Mouse (Mus musculus) midbrain, embryonic 12.5 days (tissue): ENCODE data around the gene Gm20388. TPM values are rescaled to one million over a fixed set of nuclear protein-coding genes. Genes with fewer than 3 reads are reported as not detected.
A peak's percentile ranks its signal among the peaks of the same experiment; 100 is the strongest.

ENCODE experiments used
- ATAC-seq: fragments of 200-750 bp; cut with Nextera tagmentation; 2 replicates; pipeline ENCODE4 v1.8.0; 2017; ENCODE audit warnings: low read depth, moderate TSS enrichment, moderate library complexity; ENCODE audit not compliant: low FRiP score
- H3K27ac ChIP-seq: fragments of 300-500 bp; sonication (generic); replicated peaks from 2 replicates; pipeline ENCODE4 v1.5.1; 2016; ENCODE audit warnings: mild to moderate bottlenecking
- H3K27me3 ChIP-seq: fragments of 300-500 bp; sonication (generic); 2 replicates; pipeline ENCODE4 v1.6.1; 2016; ENCODE audit warnings: mild to moderate bottlenecking
- H3K36me3 ChIP-seq: fragments of 300-500 bp; sonication (generic); 2 replicates; pipeline ENCODE4 v1.6.1; 2016
- H3K4me1 ChIP-seq: fragments of 300-500 bp; sonication (generic); 2 replicates; pipeline ENCODE4 v1.6.1; 2016
- H3K4me2 ChIP-seq: fragments of 300-500 bp; sonication (generic); replicated peaks from 2 replicates; pipeline ENCODE4 v1.6.1; 2016; ENCODE audit warnings: mild to moderate bottlenecking, moderate library complexity
- H3K4me3 ChIP-seq: fragments of 300-500 bp; sonication (generic); 2 replicates; pipeline ENCODE4 v1.5.1; 2016; ENCODE audit warnings: mild to moderate bottlenecking
- H3K9ac ChIP-seq: fragments of 300-500 bp; sonication (generic); replicated peaks from 2 replicates; pipeline ENCODE4 v1.6.1; 2016; ENCODE audit warnings: mild to moderate bottlenecking, moderate library complexity
- H3K9me3 ChIP-seq: fragments of 300-500 bp; sonication (generic); 2 replicates; pipeline ENCODE4 v1.6.1; 2016; ENCODE audit warnings: mild to moderate bottlenecking
- WGBS: fragments of 180-500 bp; shearing (Covaris S2); methylation state at CpG from one replicate; pipeline ENCODE4 v1.1.7; 2016; 5-methylcytosine and 5-hydroxymethylcytosine counted together
- polyA plus RNA-seq: library from polyadenylated mRNA; unstranded; fragments of >200 nt; fragmentation: Nextera tagmentation; extraction: Ambion mirVana; gene quantifications from 2 replicates; pipeline ENCODE4 v1.2.1, GENCODE M21; 2016

Gm20388 gene
- polyA plus RNA-seq, 1 experiment from 2014 or later = not detected

GRCm38 (mm10) chr8:121093496-121093895 is 1182.9 kb downstream of the Gm20388 start:
- H3K4me2 ChIP-seq = no peak overlapping the region
- H3K27me3 ChIP-seq = peaks cover 60% of the 10 kb centered on the region
- no peak overlapping the region for H3K9ac ChIP-seq
- H3K4me3 ChIP-seq = no peak overlapping the region
- no peak overlapping the region for H3K27ac ChIP-seq
- 70% methylated on average over 6 of the region's 6 CpGs for WGBS
- H3K4me1 ChIP-seq = no peaks in the 10 kb centered on the region
- H3K9me3 ChIP-seq = no peaks in the 10 kb centered on the region
- H3K36me3 ChIP-seq = peaks cover 24% of the 10 kb centered on the region
- ATAC-seq = no peak

GRCm38 (mm10) chr8:121104049-121104818 is 1193.6 kb downstream of the Gm20388 start:
- Histone ChIP-seq H3K9ac (no peak overlapping the region), H3K36me3 (peaks cover 60% of the 10 kb centered on the region), H3K27me3 (no peaks in the 10 kb centered on the region), H3K9me3 (no peaks in the 10 kb centered on the region), H3K27ac (no peak overlapping the region), H3K4me3 (no peak overlapping the region), H3K4me2 (no peak overlapping the region), H3K4me1 (peaks cover 13% of the 10 kb centered on the region)
- ATAC-seq = 0 out of 2 replicates have a peak, but pooled peaks have one; percentile 28
- 52% methylated on average over 17 of the region's 17 CpGs for WGBS

- peaks cover 35% of the 10 kb centered on the region for H3K27me3 ChIP-seq
- H3K4me2 ChIP-seq = peak within 1 kb of the TSS; percentile 71
- H3K27ac ChIP-seq = peak within 1 kb of the TSS; percentile 78
- no peaks in the 10 kb centered on the region for H3K9me3 ChIP-seq
- H3K9ac ChIP-seq = peak within 1 kb of the TSS; percentile 87
- H3K4me3 ChIP-seq = peak within 1 kb of the TSS; percentile 77
- ATAC-seq = peak; percentile 95
- H3K4me1 ChIP-seq = peaks cover 13% of the 10 kb centered on the region
- H3K36me3 ChIP-seq = peaks cover 22% of the 10 kb centered on the region
- 3% methylated on average over 75 of the region's 75 CpGs for WGBS
These were observed 1197.3 kb downstream of the Gm20388 start, which contains the start of gene Mthfsd for GRCm38 (mm10) chr8:121107668-121108656. Mthfsd (minus strand) TSS chr8:121108392.

GRCm38 (mm10) chr8:121108657-121109056 is 1198.0 kb downstream of the Gm20388 start:
- 15% methylated on average over 5 of the region's 5 CpGs for WGBS
- Histone ChIP-seq H3K27ac (no peak overlapping the region), H3K4me3 (peak overlapping the region; percentile 77), H3K9ac (peak overlapping the region; percentile 87; the same call in 1 of the 2 replicates), H3K36me3 (peaks cover 17% of the 10 kb centered on the region), H3K4me1 (peaks cover 16% of the 10 kb centered on the region), H3K27me3 (peaks cover 42% of the 10 kb centered on the region), H3K4me2 (peak overlapping the region; percentile 71), H3K9me3 (no peaks in the 10 kb centered on the region)
- no peak for ATAC-seq

- H3K36me3 ChIP-seq = no peaks in the 10 kb centered on the region
- no peak overlapping the region for H3K4me3 ChIP-seq
- H3K9me3 ChIP-seq = no peaks in the 10 kb centered on the region
- no peak for ATAC-seq
- H3K4me2 ChIP-seq = no peak overlapping the region
- WGBS = 50% methylated on average over 7 of the region's 7 CpGs
- peaks cover 20% of the 10 kb centered on the region for H3K4me1 ChIP-seq
- peaks cover 67% of the 10 kb centered on the region for H3K27me3 ChIP-seq
- H3K9ac ChIP-seq = 0 out of 2 replicates have a peak overlapping the region, but pooled peaks have one; percentile 0
- no peak overlapping the region for H3K27ac ChIP-seq
These were observed 1200.7 kb downstream of the Gm20388 start for GRCm38 (mm10) chr8:121111145-121111907.

GRCm38 (mm10) chr8:121113261-121113660 is 1202.6 kb downstream of the Gm20388 start:
- Histone ChIP-seq H3K9me3 (no peaks in the 10 kb centered on the region), H3K4me2 (no peak overlapping the region), H3K27ac (no peak overlapping the region), H3K4me3 (no peak overlapping the region), H3K4me1 (peaks cover 15% of the 10 kb centered on the region), H3K27me3 (peaks cover 86% of the 10 kb centered on the region), H3K9ac (no peak overlapping the region), H3K36me3 (no peaks in the 10 kb centered on the region)
- no peak for ATAC-seq
- under 1% methylated on average over 21 of the region's 21 CpGs for WGBS

GRCm38 (mm10) chr8:121115136-121115535 is 1204.5 kb downstream of the Gm20388 start:
- Histone ChIP-seq H3K4me1 (peaks cover 15% of the 10 kb centered on the region), H3K9me3 (no peaks in the 10 kb centered on the region), H3K27me3 (peaks cover 95% of the 10 kb centered on the region), H3K4me3 (no peak overlapping the region; the same call in 1 of the 2 replicates), H3K27ac (no peak overlapping the region), H3K4me2 (no peak overlapping the region), H3K36me3 (no peaks in the 10 kb centered on the region), H3K9ac (no peak overlapping the region)
- WGBS = under 1% methylated on average over 25 of the region's 25 CpGs
- no peak for ATAC-seq

- H3K9me3 ChIP-seq = no peaks in the 10 kb centered on the region
- peaks cover 97% of the 10 kb centered on the region for H3K27me3 ChIP-seq
- peak within 1 kb of the TSS; percentile 35 for H3K9ac ChIP-seq
- no peak for ATAC-seq
- peaks cover 15% of the 10 kb centered on the region for H3K4me1 ChIP-seq
- H3K4me3 ChIP-seq = peak within 1 kb of the TSS; percentile 42
- H3K36me3 ChIP-seq = no peaks in the 10 kb centered on the region
- H3K4me2 ChIP-seq = peak within 1 kb of the TSS; percentile 56
- 0 out of 2 replicates have a peak within 1 kb of the TSS, but pooled peaks have one; percentile 2 for H3K27ac ChIP-seq
- 0% methylated on average over 25 of the region's 25 CpGs for WGBS
These were observed 1205.3 kb downstream of the Gm20388 start, which contains the start of gene Foxc2 for GRCm38 (mm10) chr8:121115948-121116347. Foxc2 (plus strand) TSS chr8:121116171.

- no peak for ATAC-seq
- Histone ChIP-seq H3K27me3 (peaks cover 97% of the 10 kb centered on the region), H3K27ac (0 out of 2 replicates have a peak overlapping the region, but pooled peaks have one; percentile 2), H3K4me2 (peak overlapping the region; percentile 56), H3K9me3 (no peaks in the 10 kb centered on the region), H3K36me3 (no peaks in the 10 kb centered on the region), H3K9ac (peak overlapping the region; percentile 35; the same call in 1 of the 2 replicates), H3K4me1 (peaks cover 15% of the 10 kb centered on the region), H3K4me3 (peak overlapping the region; percentile 42)
- 1% methylated on average over 55 of the region's 55 CpGs for WGBS
These were observed 1206.0 kb downstream of the Gm20388 start for GRCm38 (mm10) chr8:121116591-121117185.

GRCm38 (mm10) chr8:121117186-121117651 is 1206.6 kb downstream of the Gm20388 start:
- Histone ChIP-seq H3K4me1 (peaks cover 15% of the 10 kb centered on the region), H3K36me3 (no peaks in the 10 kb centered on the region), H3K4me2 (peak overlapping the region; percentile 27), H3K27ac (no peak overlapping the region), H3K27me3 (peaks cover 97% of the 10 kb centered on the region), H3K9ac (no peak overlapping the region), H3K4me3 (peak overlapping the region; percentile 42), H3K9me3 (no peaks in the 10 kb centered on the region)
- ATAC-seq = no peak
- WGBS = under 1% methylated on average over 61 of the region's 62 CpGs
